Mouse (Mus musculus): ENCODE data around the gene Tmem267.

- TF ChIP-seq POLR2A (IDR thresholded peaks at IDR 0.05; ENCODE audit: low read depth, low read length) (no peak), CTCF (conservative IDR thresholded peaks at IDR 0.05; ENCODE audit: insufficient read depth, insufficient read length, low read depth, low read length) (no peak)
Measured at GRCm38 (mm10) chr13:119637837-119638236, 150.0 kb downstream of the Tmem267 start.
